Mouse (Mus musculus): Measurements from ENCODE around the gene Gid4.

The Gid4 gene

DNA sequence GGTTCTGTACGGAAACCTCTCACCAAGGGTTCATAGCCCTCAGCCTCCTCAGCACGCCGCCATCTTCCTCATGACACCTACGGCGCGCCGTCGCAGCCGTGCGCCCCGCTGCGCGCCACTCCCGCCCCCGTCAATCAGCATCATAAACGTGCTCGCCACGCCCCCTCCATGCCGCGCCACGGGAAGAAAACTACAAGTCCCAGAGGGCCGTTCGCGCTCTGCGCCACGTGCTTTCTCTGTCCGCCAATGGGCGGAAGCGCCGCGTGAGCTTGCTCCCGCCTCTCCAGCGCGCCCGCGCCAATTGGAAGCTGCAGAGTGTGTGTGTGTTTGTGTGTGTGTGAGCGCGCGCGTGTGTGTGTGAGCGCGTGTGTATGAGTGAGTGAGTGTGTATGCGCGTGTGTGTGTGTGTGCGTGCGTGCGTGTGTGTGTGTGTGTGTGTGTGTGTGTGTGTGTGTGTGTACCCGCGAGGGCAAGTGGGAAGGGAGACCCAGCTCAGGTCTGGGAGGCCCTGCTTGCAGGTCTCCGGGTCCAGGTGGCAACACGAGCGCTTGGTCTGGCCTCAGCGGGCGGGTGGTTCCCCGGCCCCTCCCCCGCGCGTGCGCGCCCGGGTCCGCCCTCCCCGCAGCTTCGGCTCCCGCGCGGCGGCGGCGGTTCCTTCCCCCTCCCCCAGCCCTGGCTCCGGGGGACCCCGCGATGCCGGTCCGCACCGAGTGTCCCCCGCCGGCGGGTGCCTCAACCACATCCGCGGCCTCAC lies at the start of gene Gid4:
Gene Gid4, plus strand, starts transcription at position 183 of the 754 bp plus-strand sequence.
- DNase-seq (ENCODE audit: extremely low spot score): peak; percentile 98

DNA sequence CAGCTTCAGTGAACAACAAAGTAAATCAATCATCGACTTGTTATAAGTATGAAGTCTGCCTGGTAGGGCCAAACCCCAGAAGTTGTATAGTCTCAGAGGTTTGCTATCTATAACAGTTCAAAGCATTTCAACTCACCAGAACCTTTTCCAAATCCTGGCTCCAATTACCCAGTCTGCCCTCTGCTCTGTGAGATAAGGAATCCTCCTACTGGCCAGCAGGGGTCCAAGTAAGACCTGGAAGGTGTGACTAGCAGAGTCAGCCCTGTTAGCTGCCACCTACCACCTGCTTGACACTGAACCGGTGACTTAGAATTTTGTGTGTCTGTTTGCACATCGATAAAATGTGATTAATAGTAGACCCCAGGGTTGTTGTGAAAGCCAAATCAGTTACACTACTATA lies 49.7 kb upstream of the Gid4 start:
- no peak for DNase-seq (ENCODE audit: extremely low spot score)

DNA sequence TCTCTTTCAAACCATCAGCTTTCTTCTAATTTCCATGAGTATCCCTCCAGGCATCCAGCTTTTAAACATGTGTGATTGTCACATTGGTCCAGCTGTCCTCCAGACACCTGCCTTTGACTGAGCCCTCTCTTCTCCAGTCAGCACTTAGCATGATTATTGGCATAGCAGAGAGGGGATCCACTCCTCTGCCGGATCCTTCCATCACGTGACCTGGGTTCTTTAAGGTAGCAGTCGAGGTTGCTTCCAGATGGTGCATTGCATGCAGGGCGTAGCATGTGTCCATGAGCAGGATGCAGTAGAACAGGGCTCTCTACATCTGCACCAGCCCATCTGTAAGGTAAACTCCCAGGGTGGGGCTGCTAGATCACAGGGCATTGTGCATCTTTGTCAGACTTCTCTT lies 48.0 kb upstream of the Gid4 start:
- no peak for DNase-seq (ENCODE audit: extremely low spot score)

DNA sequence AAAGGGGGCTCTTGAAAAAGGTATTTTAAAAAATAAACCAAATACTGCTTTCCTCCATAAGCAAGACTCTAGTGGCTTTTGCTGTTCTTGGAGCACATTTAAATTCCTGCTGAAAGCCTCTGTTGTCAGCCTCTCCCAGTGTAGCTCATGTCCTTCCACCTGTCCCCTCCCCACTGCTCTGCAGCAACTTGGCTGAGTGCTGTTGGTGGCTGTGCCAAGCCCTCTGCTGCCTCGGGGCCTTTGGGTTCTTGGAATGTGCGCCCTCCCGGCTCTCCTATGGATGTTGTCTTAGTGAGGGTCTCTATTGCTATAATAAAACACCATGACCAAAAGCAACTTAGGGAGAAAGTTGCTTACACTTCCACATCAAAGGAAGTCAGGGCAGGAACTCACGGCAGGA lies 47.5 kb upstream of the Gid4 start:
- DNase-seq (ENCODE audit: extremely low spot score): no peak

DNA sequence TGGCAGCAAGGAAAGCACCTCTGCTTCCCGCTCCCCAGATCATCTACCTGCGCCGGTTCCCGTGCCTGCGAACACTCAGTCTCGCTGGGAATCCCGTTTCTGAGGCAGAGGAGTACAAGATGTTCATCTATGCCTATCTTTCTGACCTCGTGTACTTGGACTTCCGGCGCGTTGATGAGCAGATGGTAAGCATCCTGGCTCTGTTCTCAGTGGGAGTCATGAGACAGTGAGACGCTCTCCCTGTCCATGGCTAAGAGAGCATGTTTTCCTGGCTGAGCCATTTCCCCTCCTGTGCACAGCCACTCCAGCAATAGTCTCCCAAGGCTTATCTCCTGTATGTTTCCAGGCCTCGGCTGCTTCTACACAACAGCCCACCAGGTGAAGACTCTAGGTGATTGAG lies 46.5 kb upstream of the Gid4 start:
- DNase-seq (ENCODE audit: extremely low spot score): no peak

DNA sequence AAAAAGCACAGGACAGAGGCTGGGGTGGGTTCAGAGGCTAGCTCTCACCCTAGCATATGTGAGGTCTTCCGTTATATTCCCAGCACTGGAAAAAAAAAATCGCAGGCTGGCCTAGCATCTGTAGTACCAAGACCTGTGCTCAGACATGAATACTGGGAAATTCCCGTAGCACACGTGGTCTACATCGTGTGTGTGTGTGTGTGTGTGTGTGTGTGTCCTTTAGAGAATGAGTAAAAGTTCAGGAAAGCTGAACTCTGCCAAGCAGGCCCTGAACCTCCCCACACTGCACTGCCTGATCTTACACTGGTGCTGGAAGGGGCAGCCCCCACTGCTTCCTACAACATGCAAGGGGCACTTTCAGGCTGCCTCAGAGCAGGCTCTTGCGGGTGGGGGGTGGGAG lies 42.5 kb upstream of the Gid4 start:
- no peak for DNase-seq (ENCODE audit: extremely low spot score)

DNA sequence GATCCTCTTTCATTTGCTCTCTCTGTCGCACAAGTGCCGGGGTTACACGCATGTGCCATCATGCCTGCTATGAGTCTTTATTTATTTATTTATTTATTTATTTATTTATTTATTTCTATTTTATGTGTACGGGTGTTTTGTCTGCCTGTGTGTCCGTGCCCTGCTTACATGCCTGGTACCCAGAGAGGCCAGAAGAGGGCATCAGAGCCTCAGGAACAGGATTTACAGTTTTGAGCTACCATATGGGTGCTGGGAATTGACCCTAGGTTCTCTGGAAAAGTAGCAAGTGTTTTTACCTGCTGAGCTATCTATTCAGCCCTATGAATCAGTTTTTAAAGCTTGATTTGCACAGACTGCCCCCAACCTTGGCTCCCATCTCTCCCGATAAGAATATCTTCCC lies 33.4 kb upstream of the Gid4 start:
- no peak for DNase-seq (ENCODE audit: extremely low spot score)

DNA sequence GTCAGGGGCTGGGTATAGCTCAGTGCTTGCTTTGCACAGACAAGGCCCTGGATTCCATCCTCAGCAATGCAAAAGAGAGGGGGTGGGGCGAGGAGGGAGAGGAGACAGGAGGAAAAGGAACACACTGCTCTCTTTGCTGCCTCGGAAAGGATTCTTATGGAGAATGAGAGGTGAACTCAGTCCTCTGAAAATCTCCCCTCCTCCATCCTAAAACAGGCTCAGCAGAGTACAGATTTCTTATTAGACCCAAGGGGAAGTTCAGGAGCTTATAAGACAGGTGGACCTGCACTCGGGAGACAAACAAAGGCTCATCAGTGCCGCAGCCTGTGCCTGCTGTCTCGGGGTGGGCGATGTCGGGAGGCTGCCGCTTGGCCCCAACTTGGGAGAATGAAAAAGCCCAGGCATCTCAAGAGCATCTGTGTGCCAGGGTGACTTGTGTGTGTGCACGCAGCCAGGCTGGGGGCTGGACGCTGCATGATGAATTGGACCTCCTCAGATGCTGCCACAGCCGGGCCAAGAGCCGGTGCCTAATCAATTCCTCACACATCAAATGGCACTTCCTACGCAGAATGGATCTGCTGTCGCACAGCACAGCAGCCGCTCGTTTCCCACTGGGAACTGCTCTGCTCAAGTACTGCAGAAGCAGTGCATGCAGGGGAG lies 32.1 kb upstream of the Gid4 start:
- DNase-seq (ENCODE audit: extremely low spot score): peak; percentile 25

DNA sequence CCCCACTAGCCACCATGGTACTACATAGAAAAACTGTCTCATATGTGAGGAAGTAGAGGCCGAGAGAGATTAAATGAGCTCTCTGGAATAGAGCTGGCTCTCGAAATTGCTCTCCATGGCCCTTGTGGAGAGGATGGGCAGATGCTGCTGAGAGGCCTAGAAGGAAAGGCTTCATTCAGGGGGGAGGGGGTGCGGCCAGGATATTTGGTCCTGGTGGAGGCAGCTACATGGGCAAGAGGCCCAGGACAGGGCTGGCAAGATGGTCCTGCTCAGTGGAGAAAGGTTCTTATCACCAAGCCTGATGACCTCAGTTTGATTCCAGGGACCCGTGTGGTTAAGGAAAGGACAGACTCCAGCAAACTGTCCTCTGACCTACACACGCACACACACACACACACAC lies 31.0 kb upstream of the Gid4 start:
- no peak for DNase-seq (ENCODE audit: extremely low spot score)

DNA sequence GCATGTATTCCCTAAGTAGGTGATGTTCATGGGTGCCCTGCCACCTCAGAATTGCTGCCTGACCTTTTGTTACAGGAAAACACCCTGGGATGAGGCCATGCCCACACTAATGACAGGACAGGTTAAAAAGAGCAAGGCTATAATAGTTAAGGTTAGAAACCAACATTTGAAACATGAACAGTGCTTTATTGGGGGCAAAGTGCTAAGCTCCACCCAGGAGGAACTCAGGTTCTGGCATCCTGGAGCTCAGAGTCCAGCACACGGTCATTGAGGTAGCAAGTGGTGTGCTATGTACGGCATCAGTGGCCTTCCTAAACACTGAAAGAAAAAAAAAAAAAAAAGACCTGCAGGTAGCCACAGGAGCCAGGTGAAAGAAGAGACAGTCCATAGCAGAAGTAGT lies 29.0 kb upstream of the Gid4 start:
- no peak for DNase-seq (ENCODE audit: extremely low spot score)

DNA sequence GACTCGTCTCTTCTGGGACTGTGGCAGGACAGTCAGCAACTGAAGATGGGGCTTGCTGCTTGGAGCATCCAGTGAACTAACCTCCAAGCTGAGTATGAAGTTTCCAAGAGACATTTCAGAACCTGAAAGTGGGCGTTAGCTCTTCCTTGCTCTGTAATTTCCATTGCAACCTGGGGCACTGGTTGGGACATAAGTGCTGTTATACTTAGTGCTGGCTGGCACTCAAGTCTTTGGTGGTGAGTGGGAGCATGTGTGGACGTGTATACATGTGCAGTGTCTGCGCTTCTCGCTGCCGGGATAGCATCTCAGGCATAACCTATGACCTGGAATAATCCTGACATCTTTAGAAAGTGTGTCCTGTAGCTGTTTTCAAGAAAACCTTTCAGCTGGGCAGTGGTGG lies 25.6 kb upstream of the Gid4 start:
- DNase-seq (ENCODE audit: extremely low spot score): no peak

DNA sequence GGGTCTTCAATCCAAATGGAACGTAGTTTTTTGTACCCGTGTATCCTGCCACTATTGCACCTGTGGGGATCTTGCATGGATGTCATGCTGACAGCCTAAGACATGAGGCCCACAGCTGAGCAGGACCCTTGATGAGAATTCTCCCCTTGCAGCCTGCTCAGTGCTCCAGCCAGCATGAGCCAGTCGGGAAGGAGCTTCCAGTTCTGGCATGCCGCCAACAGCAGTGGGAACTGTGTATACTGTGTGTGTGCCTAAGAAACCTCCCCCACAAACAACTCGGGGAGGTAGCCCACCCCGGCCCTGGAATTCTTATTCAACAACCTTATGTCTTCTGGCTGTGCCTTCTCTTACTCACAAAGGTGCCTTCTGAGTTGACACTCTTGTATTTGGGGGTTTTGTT lies 20.4 kb upstream of the Gid4 start:
- no peak for DNase-seq (ENCODE audit: extremely low spot score)

DNA sequence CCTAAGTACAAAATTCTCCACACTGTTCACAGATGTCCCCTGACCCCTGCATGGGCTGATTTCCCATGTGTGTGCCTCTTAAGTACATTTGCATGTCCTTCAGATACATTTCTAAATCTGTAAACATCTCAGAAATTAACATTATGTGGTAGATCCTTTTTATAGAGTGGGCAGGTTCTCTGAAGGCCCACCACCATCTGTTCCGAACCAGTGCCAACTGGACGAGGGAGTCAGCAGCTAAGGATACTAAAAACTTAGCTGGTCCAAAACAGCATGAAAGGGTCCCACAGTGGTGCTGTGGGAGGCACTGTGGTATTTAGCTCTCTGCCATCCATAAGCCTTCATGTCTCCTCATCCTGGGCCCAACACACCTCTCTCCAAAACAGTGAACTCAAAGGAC lies 19.8 kb upstream of the Gid4 start:
- no peak for DNase-seq (ENCODE audit: extremely low spot score)

DNA sequence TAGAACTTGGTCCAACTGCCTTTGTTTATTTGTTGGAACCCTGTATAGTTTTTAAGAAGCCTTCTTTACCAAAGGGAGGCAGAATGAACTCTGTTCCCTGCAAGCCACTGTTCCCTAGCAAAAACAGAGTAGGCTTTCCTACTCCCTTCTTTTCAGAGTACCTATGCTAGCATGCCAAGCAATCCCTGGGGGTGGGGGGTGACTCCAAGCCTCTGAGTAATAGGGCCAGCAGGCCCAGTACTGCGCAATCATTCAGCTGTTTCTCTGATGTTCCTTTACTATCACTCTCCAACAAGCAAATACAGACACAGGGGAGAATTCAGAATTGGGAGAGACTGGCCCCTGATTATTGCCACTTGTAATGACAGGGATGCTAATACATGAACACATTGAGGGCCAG lies 10.3 kb upstream of the Gid4 start:
- no peak for DNase-seq (ENCODE audit: extremely low spot score)

DNA sequence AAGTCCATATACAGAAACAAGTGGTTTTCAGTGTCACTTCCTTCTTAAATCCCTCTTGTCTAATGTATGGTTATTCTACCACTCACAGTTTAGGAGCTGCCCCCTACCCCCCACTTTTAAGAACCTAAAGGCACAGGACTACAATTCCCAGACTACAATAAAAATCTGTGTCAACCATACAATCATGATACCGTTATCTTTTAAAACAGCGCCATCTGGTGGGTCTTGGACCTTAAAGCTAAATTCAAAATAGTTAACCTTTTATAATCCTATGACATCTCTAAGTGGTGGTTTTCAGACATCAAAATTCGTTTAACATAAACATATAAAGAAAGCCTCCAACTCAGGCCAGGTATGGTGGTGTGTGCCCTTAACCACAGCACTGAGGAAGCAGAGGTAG lies 4.8 kb upstream of the Gid4 start:
- peak; percentile 53 for DNase-seq (ENCODE audit: extremely low spot score)

DNA sequence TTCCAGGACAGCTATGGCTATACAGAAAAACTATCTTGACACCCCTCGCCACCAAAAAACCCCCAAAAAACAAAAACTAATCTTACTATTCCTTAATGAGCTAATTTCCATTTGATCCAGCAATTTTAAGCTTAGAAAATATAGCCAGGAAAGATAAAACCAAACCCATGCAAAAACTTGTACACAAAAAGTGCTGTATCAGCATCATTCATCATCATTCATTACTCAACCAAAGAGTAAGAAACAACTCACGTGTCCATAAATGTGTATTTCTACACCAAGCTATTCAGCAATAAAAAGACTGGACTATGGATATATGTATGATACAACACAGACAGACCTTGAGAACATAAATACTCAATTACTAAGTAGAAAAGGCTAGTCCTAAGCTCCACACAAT lies 4.0 kb upstream of the Gid4 start:
- DNase-seq (ENCODE audit: extremely low spot score): no peak

DNA sequence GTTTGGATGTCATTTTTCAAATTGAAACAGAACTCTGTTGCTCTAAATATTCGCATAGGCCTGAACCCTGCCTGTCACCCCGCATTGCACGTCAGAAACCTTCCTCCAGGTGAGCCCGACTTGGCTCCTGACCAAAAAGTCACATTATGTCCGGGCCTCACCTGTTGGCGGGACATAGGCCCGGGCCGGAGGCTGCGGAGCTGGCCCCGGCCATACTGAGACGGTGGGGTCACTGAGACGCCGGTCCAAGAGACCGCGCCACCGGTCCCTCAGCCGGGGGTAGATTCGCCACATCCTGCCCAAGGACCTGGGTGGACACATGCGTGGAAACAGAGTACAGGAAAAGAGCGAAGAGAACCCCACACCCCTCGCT lies 369 bp upstream of the Gid4 start:
- DNase-seq (ENCODE audit: extremely low spot score): no peak

DNA sequence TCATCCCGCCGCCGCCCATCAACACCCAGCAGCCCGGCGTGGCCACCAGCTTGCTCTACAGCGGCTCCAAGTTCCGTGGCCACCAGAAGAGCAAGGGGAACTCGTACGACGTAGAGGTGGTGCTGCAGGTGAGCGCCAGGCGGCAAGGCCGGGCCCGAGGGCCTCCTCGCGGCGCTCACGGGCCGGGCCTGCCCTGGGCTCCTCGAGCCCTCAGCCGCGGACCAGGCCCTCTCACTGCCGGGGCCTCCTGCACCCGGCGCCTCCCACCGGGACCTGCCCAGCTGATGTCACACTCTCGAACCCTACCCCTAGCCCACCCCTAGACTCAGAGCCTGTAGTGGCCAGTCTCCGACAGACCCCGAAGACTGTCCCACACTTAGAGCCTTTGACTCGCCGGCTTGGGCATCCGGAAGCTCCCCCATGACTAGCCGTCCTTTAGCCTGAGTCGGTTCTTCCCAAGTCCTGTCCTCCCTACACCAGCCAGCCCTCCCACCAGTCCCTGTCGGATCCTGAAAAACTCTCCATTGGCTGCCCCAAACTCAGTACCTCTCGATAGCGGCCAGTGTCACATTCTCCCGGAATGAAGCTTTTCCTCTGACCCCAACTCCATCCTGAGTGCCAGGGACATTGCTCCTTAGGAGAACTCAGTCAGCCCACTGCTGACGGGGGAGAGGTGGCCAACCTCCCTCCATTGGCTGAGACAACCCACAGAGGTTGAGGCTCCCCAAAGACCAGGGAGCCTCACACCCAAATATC lies 950 bp downstream of the Gid4 start, which contains the start of gene Atpaf2:
Gene Atpaf2, minus strand, starts transcription at position 741 of the 756 bp plus-strand sequence.
- peak; percentile 63 for DNase-seq (ENCODE audit: extremely low spot score)

DNA sequence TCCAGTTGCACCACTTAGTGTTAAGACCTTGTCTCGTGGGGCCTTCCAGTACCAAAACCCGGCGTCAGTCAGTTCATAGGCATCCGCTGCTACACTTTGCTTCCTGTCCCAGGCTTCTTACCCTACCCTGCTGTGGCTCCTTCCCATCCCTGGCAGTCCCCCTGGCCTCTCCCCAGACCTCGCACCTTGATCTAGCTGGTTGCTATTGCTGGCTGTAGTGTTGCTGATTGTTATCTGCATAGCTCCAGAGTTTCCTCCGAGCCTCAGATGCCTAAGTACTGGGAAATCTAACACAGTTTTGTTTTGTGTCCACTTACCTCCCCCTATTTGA lies 1.5 kb downstream of the Gid4 start:
- DNase-seq (ENCODE audit: extremely low spot score): peak; percentile 5

DNA sequence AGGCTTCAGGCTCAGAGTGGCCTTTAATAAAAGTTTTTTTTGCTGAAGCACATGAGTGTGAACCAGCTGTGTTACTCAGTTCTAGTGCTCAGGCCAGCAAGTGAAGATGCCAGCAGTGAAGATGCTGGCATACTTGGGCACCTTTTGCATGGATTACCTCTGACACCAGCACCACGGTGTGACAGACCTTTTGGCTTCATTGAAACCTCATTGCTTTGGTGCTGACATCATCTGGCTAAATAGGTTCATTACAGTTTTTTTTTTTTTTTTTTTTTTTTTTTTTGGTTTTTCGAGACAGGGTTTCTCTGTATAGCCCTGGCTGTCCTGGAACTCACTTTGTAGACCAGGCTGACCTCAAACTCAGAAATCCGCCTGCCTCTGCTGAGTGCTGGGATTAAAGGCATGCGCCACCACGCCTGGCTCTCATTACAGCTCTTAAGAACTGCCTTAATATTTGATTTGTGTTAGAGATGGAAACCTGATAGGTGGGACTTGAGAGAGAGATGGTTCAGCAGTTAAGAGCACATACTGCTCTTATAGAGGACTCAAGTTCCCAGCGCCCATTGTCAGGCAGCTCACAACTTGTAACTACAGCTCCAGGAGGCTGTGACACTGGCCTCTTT lies 5.2 kb downstream of the Gid4 start:
- DNase-seq (ENCODE audit: extremely low spot score): no peak

DNA sequence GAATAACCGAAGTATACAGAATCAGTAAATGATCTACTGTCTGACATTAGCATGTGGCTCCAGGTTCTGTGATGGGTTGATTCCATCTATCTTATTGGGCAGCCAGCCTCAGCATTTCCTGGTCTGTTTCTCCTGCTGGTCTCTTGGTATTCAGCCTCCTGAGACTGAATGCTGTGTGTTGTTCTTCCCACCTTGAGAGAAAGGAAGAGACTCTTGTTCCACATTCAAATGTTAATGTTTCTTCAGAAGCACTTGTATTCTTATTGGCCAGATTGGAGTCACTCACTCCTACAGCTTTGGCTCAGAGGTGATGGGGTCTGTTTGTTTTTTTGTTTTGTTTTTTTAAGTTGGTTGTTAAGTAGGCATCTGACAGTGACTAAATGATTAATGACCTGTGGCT lies 6.1 kb downstream of the Gid4 start:
- DNase-seq (ENCODE audit: extremely low spot score): no peak

DNA sequence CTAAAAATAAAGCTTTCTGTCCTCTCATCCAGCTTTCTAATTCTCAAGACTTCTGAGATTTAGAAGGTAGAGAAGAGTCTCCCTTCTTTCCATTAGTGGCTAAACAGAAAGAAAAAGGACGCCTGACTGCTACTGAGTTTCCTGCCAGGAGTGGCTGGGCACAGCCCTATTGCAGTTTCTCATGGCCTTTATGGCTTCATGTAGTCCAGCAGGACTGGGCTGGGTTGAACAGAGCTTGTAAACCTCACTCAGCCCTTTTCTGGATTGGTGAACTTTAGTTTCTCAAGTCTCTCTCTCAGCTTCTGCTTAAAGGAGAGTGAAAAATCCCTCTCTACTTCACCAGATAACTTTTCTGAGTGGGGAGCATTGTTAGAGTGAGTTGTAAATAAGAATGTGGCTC lies 9.5 kb downstream of the Gid4 start:
- no peak for DNase-seq (ENCODE audit: extremely low spot score)

DNA sequence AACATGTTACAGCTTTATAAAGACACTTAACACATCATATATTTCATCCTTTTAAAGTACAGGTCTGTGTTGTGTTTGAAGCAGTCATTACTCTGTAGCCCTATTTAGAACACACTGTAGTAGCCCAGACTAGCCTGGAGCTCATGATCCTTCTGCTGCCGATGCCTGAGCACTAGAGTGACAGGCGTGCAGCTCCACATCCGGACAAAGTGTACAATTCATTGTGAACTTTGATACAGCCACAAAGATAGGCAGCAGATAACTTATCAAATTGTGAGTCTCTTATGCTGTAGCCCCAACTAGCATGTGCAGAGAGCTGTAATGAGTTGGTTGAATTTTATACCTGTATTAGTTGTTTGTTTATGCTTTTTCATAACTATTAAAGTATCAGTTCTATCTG lies 10.7 kb downstream of the Gid4 start:
- no peak for DNase-seq (ENCODE audit: extremely low spot score)
